Mouse (Mus musculus) heart, postnatal 0 days (tissue): ENCODE results near the gene Arhgef15. TPM values are rescaled to one million over a fixed set of nuclear protein-coding genes. Genes with fewer than 3 reads are reported as not detected.
A peak's percentile ranks its signal among the peaks of the same experiment; 100 is the strongest.

ENCODE experiments used
- ATAC-seq: fragments of 200-750 bp; cut with Nextera tagmentation; 2 replicates; pipeline ENCODE4 v1.8.0; 2017; ENCODE audit warnings: low read depth, moderate number of reproducible peaks, moderate library complexity; ENCODE audit not compliant: insufficient read depth
- DNase-seq: peaks from one replicate; pipeline ENCODE4 v3.0.0-alpha.2; 2016; ENCODE audit warnings: low spot score
- H3K27ac ChIP-seq: fragments of 300-500 bp; sonication (generic); 2 replicates; pipeline ENCODE4 v1.5.1; 2014; ENCODE audit warnings: low read depth, mild to moderate bottlenecking
- H3K27me3 ChIP-seq: fragments of 300-500 bp; sonication (generic); 2 replicates; pipeline ENCODE4 v1.6.1; 2014; ENCODE audit warnings: low read length, mixed read lengths; ENCODE audit not compliant: control insufficient read depth, insufficient read depth
- H3K36me3 ChIP-seq: fragments of 300-500 bp; sonication (generic); replicated peaks from 2 replicates; pipeline ENCODE4 v1.6.1; 2014; ENCODE audit warnings: low read length, mixed read lengths; ENCODE audit not compliant: control insufficient read depth, insufficient read depth
- H3K4me1 ChIP-seq: fragments of 300-500 bp; sonication (generic); 2 replicates; pipeline ENCODE4 v1.6.1; 2014; ENCODE audit warnings: antibody characterized with exemption; ENCODE audit not compliant: control insufficient read depth, insufficient read depth
- H3K4me2 ChIP-seq: fragments of 300-500 bp; sonication (generic); 2 replicates; pipeline ENCODE4 v1.6.1; 2014; ENCODE audit warnings: low read depth, mild to moderate bottlenecking, low read length, moderate library complexity
- H3K4me3 ChIP-seq: fragments of 300-500 bp; sonication (generic); 2 replicates; pipeline ENCODE4 v1.5.1; 2014; ENCODE audit warnings: low read depth, low read length
- H3K9ac ChIP-seq: fragments of 300-500 bp; sonication (generic); replicated peaks from 2 replicates; pipeline ENCODE4 v1.6.1; 2014; ENCODE audit warnings: low read depth, low read length, mixed read lengths
- H3K9me3 ChIP-seq: fragments of 300-500 bp; sonication (generic); replicated peaks from 2 replicates; pipeline ENCODE4 v1.6.1; 2016; ENCODE audit warnings: low read length; ENCODE audit not compliant: control insufficient read depth
- CTCF ChIP-seq: IDR thresholded peaks from 2 replicates; pipeline ENCODE4 v1.5.1; 2016; ENCODE audit warnings: antibody characterized with exemption, control low read depth, low read depth
- EP300 ChIP-seq: IDR thresholded peaks from 2 replicates; pipeline ENCODE4 v1.6.1; 2016; ENCODE audit warnings: antibody characterized with exemption, low read depth
- WGBS: fragments of 180-500 bp; shearing (Covaris S2); extraction: QIAGEN DNeasy Blood & Tissue Kit; methylation state at CpG from one replicate; pipeline ENCODE4 v1.1.7; 2014; 5-methylcytosine and 5-hydroxymethylcytosine counted together
- microRNA-seq: library from miRNA; unstranded; fragments of <30 nt; microRNA quantifications from one replicate; pipeline ENCODE4, GENCODE M21; 2016
- polyA plus RNA-seq: library from polyadenylated mRNA; unstranded; fragments of >200 nt; fragmentation: Nextera tagmentation; extraction: Ambion mirVana; gene quantifications from 2 replicates; pipeline ENCODE4 v1.2.1, GENCODE M21; 2015
- total RNA-seq: library from RNA; depleted of rRNA; stranded (reverse); fragments of >200 nt; gene quantifications from 2 replicates; pipeline ENCODE4 v1.2.3, GENCODE M21; 2014; ENCODE audit warnings: low replicate concordance; rRNA removed

Arhgef15 gene
- total and polyA plus RNA-seq, 2 experiments from 2014 or later = 11.6 to 19.8 TPM

DNA sequence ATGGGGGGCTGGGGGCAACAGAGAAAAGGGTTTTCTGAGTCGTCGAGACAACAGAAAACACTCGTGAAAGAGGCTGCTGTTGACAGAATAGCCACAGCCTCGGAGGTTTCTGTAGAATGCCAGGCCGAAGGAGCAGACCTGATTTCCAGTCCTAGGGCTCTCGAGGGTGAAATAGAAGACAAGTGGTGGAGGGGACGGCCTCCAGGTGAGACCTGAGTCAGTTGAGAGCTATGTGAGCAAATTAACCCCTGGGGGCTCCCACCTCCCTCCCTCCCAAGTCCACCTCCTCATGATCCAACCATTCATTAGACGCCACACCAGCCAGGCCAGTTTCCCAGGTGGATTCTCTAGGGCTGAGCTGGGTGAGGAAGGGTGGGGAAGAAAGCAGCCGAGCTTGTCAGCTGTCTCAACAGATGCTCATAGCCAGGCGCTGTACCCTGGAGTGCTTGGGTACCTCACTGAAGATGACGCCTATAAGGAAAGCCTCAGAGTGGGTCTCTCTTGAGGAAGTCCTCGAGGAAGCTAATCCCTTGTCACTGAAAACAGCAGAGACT lies 63.3 kb downstream of the Arhgef15 start:
- Histone ChIP-seq H3K4me3 (no peak overlapping the region), H3K27me3 (no peaks in the 10 kb centered on the region), H3K9ac (no peak overlapping the region), H3K4me2 (no peak overlapping the region), H3K4me1 (no peaks in the 10 kb centered on the region), H3K9me3 (no peaks in the 10 kb centered on the region), H3K36me3 (no peaks in the 10 kb centered on the region), H3K27ac (no peak overlapping the region)
- no peak for ATAC-seq
- DNase-seq = no peak
- TF ChIP-seq EP300 (no peak), CTCF (no peak)
- WGBS = 66% methylated on average over 12 of the region's 12 CpGs

Small RNAs within 50 kb of the gene (microRNA-seq; reads per million reads assigned to microRNA genes)
- gene Mir3062 = 2.5 reads per million, percentile 9 among the genes with 10 or more reads in this experiment

Other genes with a start within 250 kb of the Arhgef15 start
- 70.9 and 130 TPM in 2 replicates for gene Ndel1, start 85.6 kb downstream of the Arhgef15 start, total RNA-seq
- gene Ndel1, start 85.6 kb downstream of the Arhgef15 start, polyA plus RNA-seq = 60.7 and 62.3 TPM in 2 replicates
- not detected in 2 replicates for gene Rnf222, start 68.9 kb downstream of the Arhgef15 start, total RNA-seq
- 0.14 and 0.15 TPM in 2 replicates for gene Rnf222, start 68.9 kb downstream of the Arhgef15 start, polyA plus RNA-seq
- gene Rpl26, start 55.9 kb downstream of the Arhgef15 start, total RNA-seq = 1,343 and 1,533 TPM in 2 replicates
- 529 and 545 TPM in 2 replicates for gene Rpl26, start 55.9 kb downstream of the Arhgef15 start, polyA plus RNA-seq
- not detected in 2 replicates for gene Odf4, start 30.4 kb downstream of the Arhgef15 start, total RNA-seq
- not detected in 2 replicates for gene Odf4, start 30.4 kb downstream of the Arhgef15 start, polyA plus RNA-seq
- 0.70 and 3.6 TPM in 2 replicates for gene Slc25a35, start 10.7 kb upstream of the Arhgef15 start, total RNA-seq
- gene Slc25a35, start 10.7 kb upstream of the Arhgef15 start, polyA plus RNA-seq = 1.9 and 2.0 TPM in 2 replicates
- 101 and 103 TPM in 2 replicates for gene Rangrf, start 17.7 kb upstream of the Arhgef15 start, total RNA-seq
- 78.0 and 85.1 TPM in 2 replicates for gene Rangrf, start 17.7 kb upstream of the Arhgef15 start, polyA plus RNA-seq
- gene Pfas, start 51.0 kb upstream of the Arhgef15 start, total RNA-seq = 10.1 and 12.3 TPM in 2 replicates
- 8.3 and 8.7 TPM in 2 replicates for gene Pfas, start 51.0 kb upstream of the Arhgef15 start, polyA plus RNA-seq
- 40.0 and 46.0 TPM in 2 replicates for gene Ctc1, start 58.4 kb upstream of the Arhgef15 start, total RNA-seq
- gene Ctc1, start 58.4 kb upstream of the Arhgef15 start, polyA plus RNA-seq = 18.6 TPM in 2 replicates
- 21.4 and 54.6 TPM in 2 replicates for gene Aurkb, start 88.2 kb upstream of the Arhgef15 start, total RNA-seq
- gene Aurkb, start 88.2 kb upstream of the Arhgef15 start, polyA plus RNA-seq = 19.5 and 19.9 TPM in 2 replicates
- 21.3 and 24.1 TPM in 2 replicates for gene Borcs6, start 102.2 kb upstream of the Arhgef15 start, total RNA-seq
- 12.1 and 13.0 TPM in 2 replicates for gene Borcs6, start 102.2 kb upstream of the Arhgef15 start, polyA plus RNA-seq
- gene Tmem107, start 113.3 kb upstream of the Arhgef15 start, total RNA-seq = 10.9 and 25.5 TPM in 2 replicates
- 18.3 and 24.3 TPM in 2 replicates for gene Tmem107, start 113.3 kb upstream of the Arhgef15 start, polyA plus RNA-seq
- 25.2 and 27.9 TPM in 2 replicates for gene Vamp2, start 131.0 kb upstream of the Arhgef15 start, total RNA-seq
- gene Vamp2, start 131.0 kb upstream of the Arhgef15 start, polyA plus RNA-seq = 59.2 and 62.1 TPM in 2 replicates
- gene Per1, start 137.7 kb upstream of the Arhgef15 start, total RNA-seq = 76.8 and 93.5 TPM in 2 replicates
- 8.1 and 9.7 TPM in 2 replicates for gene Per1, start 137.7 kb upstream of the Arhgef15 start, polyA plus RNA-seq
- not detected in 2 replicates for gene Hes7, start 162.9 kb upstream of the Arhgef15 start, total RNA-seq
- 0.26 and 0.29 TPM in 2 replicates for gene Hes7, start 162.9 kb upstream of the Arhgef15 start, polyA plus RNA-seq
- 0.66 TPM in 1 of 2 replicates, not detected in the other for gene 9130213A22Rik, start 165.1 kb upstream of the Arhgef15 start, total RNA-seq
- gene 9130213A22Rik, start 165.1 kb upstream of the Arhgef15 start, polyA plus RNA-seq = 0.30 and 0.49 TPM in 2 replicates
- 0.58 TPM in 1 of 2 replicates, not detected in the other for gene Aloxe3, start 168.4 kb upstream of the Arhgef15 start, total RNA-seq
- 0.08 TPM in 1 of 2 replicates, not detected in the other for gene Aloxe3, start 168.4 kb upstream of the Arhgef15 start, polyA plus RNA-seq
- not detected in 2 replicates for gene Alox12b, start 199.5 kb upstream of the Arhgef15 start, total RNA-seq
- not detected in 2 replicates for gene Alox12b, start 199.5 kb upstream of the Arhgef15 start, polyA plus RNA-seq
- gene Alox8, start 240.4 kb upstream of the Arhgef15 start, total RNA-seq = 3.0 and 3.7 TPM in 2 replicates
- 0.86 and 2.5 TPM in 2 replicates for gene Alox8, start 240.4 kb upstream of the Arhgef15 start, polyA plus RNA-seq